Mouse (Mus musculus): ENCODE measurements at regions not wholly inside any gene's neighbourhood (a gene's known extent, or its start where the extent isn't known, plus 50 kb on each side); places are given as distances from the start of the nearest gene placed in this dataset.

- TF ChIP-seq POLR2A (IDR thresholded peaks at IDR 0.05; ENCODE audit: insufficient read depth, low read depth, low read length) (no peak), CTCF (IDR thresholded peaks at IDR 0.05) (no peak), EP300 (IDR thresholded peaks at IDR 0.05; ENCODE audit: insufficient read depth, low read depth, low read length) (no peak)
Observed at GRCm38 (mm10) chr15:62190224-62190910, 1267.6 kb upstream of the A1bg start.

Data from heart, adult 2 months (tissue).